Mouse (Mus musculus): ENCODE data around the gene Gm43191. TPM values are rescaled to one million over a fixed set of nuclear protein-coding genes. Genes with fewer than 3 reads are reported as not detected.

The Gm43191 gene
- total and polyA plus RNA-seq, 3 experiments, result 0.39 TPM; not detected in 2

- peaks cover 3 to 8% of the 10 kb centered on the region in 2 experiments for H3K4me1 ChIP-seq (ENCODE audit: control insufficient read depth in 1 of 2, insufficient read depth in 2 of 2, low read length in 2 of 2)
- no peaks in the 10 kb centered on the region for H3K9me3 ChIP-seq (replicated peaks; ENCODE audit: insufficient read depth, low read length)
- H3K4me3 ChIP-seq (ENCODE audit: control insufficient read depth in 1 of 2, insufficient read depth in 1 of 2, low read depth in 2 of 2, low read length in 2 of 2), result no peak overlapping the region
- H3K9ac ChIP-seq (ENCODE audit: control insufficient read depth, low read depth, low read length, poor library complexity, severe bottlenecking), result no peak overlapping the region
- no peak overlapping the region for H3K27ac ChIP-seq (ENCODE audit: control insufficient read depth, low read depth, low read length)
- H3K36me3 ChIP-seq (ENCODE audit: control insufficient read depth in 1 of 2, insufficient read depth in 2 of 2, low read length in 2 of 2), result peaks cover 6 to 12% of the 10 kb centered on the region in 2 experiments
- peaks cover 57% of the 10 kb centered on the region for H3K79me2 ChIP-seq (ENCODE audit: control insufficient read depth, insufficient read depth, low read length, poor library complexity)
- TF ChIP-seq ETS1 (IDR thresholded peaks at IDR 0.05; ENCODE audit: low read depth, low read length) (no peak), POLR2AphosphoS5 (IDR thresholded peaks at IDR 0.05; ENCODE audit: borderline replicate concordance, low read depth, low read length) (no peak), TCF12 (IDR thresholded peaks at IDR 0.05; ENCODE audit: low read depth, low read length) (no peak), ZNF384 (IDR thresholded peaks at IDR 0.05; ENCODE audit: low read depth, low read length) (no peak), GATA1 (IDR thresholded peaks at IDR 0.05; ENCODE audit: low read depth, low read length) (no peak), POLR2A (IDR thresholded peaks at IDR 0.05; ENCODE audit: control insufficient read depth in 1 of 2, insufficient read depth in 1 of 2, low read depth in 1 of 2, low read length in 2 of 2, poor library complexity in 1 of 2) (no peak), NELFE (IDR thresholded peaks at IDR 0.05; ENCODE audit: low read depth, low read length) (no peak), RAD21 (IDR thresholded peaks at IDR 0.05; ENCODE audit: low read depth, low read length) (no peak), MEF2A (IDR thresholded peaks at IDR 0.05; ENCODE audit: extremely low read depth, insufficient replicate concordance, low read depth, low read length, poor library complexity, severe bottlenecking) (no peak), BHLHE40 (IDR thresholded peaks at IDR 0.05; ENCODE audit: borderline replicate concordance, low read depth, low read length) (no peak), NRF1 (IDR thresholded peaks at IDR 0.05; ENCODE audit: insufficient read depth, low read depth, low read length, poor library complexity, severe bottlenecking) (no peak), MAX (IDR thresholded peaks at IDR 0.05; ENCODE audit: low read length) (no peak), E2F4 (IDR thresholded peaks at IDR 0.05; ENCODE audit: borderline replicate concordance, low read depth, low read length) (no peak), POLR2AphosphoS2 (IDR thresholded peaks at IDR 0.05; ENCODE audit: low read length) (no peak)
- no peaks in the 10 kb centered on the region for H3K27me3 ChIP-seq (ENCODE audit: control insufficient read depth in 1 of 2, insufficient read depth in 2 of 2, low read length in 2 of 2)
- DNase-seq (ENCODE audit: low read depth, low spot score), result no peak
These were observed 29.0 kb downstream of the Gm43191 start for GRCm38 (mm10) chr3:116652033-116652446.

GRCm38 (mm10) chr3:116650698-116651097 lies 30.4 kb downstream of the Gm43191 start:
- Histone ChIP-seq H3K9ac (ENCODE audit: control insufficient read depth, low read depth, low read length, poor library complexity, severe bottlenecking) (no peak overlapping the region), H3K27ac (ENCODE audit: control insufficient read depth, low read depth, low read length) (no peak overlapping the region), H3K4me3 (ENCODE audit: control insufficient read depth in 1 of 2, insufficient read depth in 1 of 2, low read depth in 2 of 2, low read length in 2 of 2) (no peak overlapping the region), H3K4me1 (ENCODE audit: control insufficient read depth in 1 of 2, insufficient read depth in 2 of 2, low read length in 2 of 2) (peaks cover 3 to 8% of the 10 kb centered on the region in 2 experiments), H3K79me2 (ENCODE audit: control insufficient read depth, insufficient read depth, low read length, poor library complexity) (peaks cover 45% of the 10 kb centered on the region), H3K9me3 (replicated peaks; ENCODE audit: insufficient read depth, low read length) (no peaks in the 10 kb centered on the region), H3K36me3 (ENCODE audit: control insufficient read depth in 1 of 2, insufficient read depth in 2 of 2, low read length in 2 of 2) (peaks cover 9 to 14% of the 10 kb centered on the region in 2 experiments), H3K27me3 (ENCODE audit: control insufficient read depth in 1 of 2, insufficient read depth in 2 of 2, low read length in 2 of 2) (no peaks in the 10 kb centered on the region)
- no peak for TF ChIP-seq RAD21 (IDR thresholded peaks at IDR 0.05; ENCODE audit: low read depth, low read length)
- TF ChIP-seq MAZ (IDR thresholded peaks at IDR 0.05; ENCODE audit: low read depth, low read length), result no peak
- TF ChIP-seq TBP (IDR thresholded peaks at IDR 0.05; ENCODE audit: low read depth, low read length), result no peak
- DNase-seq (ENCODE audit: low read depth, low spot score), result no peak

Data from MEL (cell line).